Mouse (Mus musculus): ENCODE measurements around the gene Frmd4a.
A peak's percentile ranks its signal among the peaks of the same experiment; 100 is the strongest.
"Not testable (repeated sequence)": the region's sequence is repeated elsewhere in the genome, so short reads cannot be mapped to it uniquely, and the experiment has no call there.

DNA sequence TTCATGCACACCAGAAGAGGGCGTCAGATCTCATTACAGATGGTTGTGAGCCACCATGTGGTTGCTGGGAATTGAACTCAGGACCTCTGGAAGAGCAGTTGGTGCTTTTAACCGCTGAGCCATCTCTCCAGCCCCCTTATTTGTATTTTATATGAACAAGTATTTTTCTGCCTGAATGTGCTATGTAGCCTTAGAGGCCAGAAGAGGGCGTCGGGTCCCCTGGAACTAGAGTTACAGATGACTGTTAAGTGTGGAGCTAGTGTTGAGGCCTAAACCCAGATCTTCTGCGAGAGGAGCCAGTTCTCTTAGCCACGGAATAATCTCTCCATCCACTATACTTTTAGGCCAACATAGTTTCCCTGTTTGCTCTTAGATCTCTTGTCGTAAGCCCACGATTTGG is 320.8 kb downstream of the Frmd4a start:
- peak; percentile 18; the same call in 1 of the 2 replicates for TF ChIP-seq CTCF (IDR thresholded peaks at IDR 0.05; ENCODE audit: borderline replicate concordance, extremely low read depth, insufficient read depth, insufficient read length)
- TF ChIP-seq POLR2A (IDR thresholded peaks at IDR 0.05; ENCODE audit: borderline replicate concordance, extremely low read depth, insufficient read depth, insufficient read length, poor library complexity, severe bottlenecking) = not testable (repeated sequence)
